Mouse (Mus musculus): ENCODE results near the gene Gfra1.

The Gfra1 gene

DNA sequence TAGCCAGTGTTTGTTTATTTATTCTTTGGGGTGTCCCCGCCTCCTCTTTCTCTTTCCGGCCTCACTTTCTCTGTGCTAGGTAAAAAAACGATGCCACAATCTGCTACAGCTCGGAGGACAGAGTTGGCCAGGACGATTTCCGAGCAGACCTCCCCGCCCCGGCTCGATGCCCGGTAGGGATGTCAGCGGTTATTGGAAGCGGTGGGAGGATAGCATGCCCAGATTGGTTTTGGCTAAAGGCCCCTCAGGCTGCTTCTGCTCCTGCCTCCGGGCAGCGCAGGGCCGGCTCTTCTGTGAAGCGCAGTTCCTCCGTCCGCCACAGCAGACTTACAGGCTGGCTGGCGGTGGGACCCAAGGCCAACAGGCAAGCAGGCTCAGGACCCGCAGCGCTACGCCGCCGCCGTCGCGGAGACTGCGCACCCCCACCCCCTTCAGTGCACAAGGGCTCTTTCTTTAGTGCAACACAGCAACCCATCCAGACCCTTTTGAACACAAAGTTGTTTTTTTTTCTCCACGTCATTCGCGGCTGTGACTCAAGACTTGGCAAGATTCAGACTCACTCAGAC is at the start of gene Gfra1:
Gene Gfra1 (minus strand): TSS at position 414 of the 566 bp plus-strand sequence.
- peak in 1 of 2 experiments; percentile 26 for DNase-seq (ENCODE audit: low spot score in 2 of 2)

DNA sequence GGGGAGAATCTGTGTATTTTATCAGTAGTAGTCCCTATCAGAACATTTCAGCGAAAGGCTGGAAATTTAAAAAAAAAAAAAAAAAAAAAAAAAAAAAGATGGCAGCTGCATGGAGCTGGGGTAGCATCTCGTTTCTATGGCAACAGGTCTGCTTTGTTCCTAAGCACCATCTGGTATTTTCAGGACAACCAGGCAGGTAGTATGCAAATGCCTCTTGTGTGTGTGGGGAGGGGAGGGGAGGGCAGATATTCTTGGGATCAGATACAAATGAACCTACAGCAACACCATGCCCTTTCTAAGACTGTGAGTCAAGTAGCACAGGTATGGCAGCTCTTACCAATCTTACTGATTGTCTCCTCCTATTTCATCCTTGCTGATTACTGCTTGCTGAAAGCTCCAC is 44.3 kb upstream of the Gfra1 start:
- DNase-seq (ENCODE audit: low spot score in 2 of 2) = no peak

DNA sequence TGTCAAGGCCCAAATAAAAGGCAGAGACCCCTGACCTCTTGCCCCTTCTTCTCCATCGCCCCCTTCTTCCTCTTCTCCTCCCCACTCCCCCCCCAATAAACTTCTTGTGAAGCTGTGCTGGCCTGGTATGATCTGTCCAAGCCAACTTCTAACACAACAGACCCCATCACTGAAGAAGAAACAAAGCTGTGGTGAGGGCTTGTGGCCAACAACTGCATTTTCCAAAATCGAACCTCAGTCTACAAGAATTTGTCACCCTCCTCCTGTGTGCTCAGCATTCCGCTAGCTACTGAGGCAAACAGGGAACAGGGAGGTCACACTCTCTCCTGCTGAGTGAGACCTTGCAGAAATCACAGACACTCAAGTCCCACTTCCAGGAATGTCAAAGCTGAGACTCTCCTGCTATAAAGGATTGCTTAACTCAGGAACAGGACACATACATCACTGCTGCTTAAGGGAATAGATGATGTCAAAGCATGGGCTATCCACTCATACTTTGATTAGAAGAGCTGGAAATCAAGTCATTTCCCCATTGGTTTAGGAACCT is 43.8 kb upstream of the Gfra1 start:
- DNase-seq (ENCODE audit: low spot score in 2 of 2) = no peak

DNA sequence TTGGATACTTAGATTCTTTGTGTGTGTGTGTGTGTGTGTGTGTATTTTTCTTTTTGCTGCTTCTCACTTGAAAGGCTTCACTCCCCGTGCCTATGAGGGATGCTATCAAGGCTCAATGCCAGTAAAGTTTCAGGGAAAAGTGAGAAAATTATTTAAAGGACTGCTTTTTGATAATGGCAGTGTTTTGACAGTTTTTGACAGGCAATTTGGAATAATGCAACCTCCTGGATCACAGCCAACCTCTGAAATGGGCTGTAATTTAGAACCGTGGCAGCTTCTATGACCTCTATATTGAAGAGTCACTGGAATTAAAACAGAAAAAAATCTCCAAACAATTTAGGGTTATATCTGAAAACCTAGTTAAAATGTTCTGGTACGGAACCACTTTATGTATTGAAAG is 41.4 kb upstream of the Gfra1 start:
- DNase-seq (ENCODE audit: low spot score in 2 of 2) = no peak

DNA sequence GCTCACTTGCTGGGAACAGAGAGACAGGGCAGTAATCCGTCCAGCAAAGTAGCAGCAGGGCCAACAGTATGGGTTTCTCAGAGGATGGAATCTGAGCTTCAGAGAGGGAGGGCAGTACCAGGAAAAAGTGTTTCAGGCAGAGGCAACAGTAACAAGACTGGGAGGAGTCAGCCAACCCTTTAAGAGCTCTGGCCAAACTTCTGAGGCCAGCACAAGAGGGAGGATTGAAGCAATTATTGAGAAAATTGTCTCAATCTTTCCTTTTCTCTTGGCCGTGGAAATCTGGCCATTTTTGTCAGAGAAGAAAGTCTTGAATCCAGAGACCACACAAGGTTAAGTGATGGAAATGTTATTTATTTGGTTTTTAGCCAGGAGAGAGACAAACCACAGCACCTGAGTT is 31.0 kb upstream of the Gfra1 start:
- DNase-seq (ENCODE audit: low spot score in 2 of 2) = no peak

DNA sequence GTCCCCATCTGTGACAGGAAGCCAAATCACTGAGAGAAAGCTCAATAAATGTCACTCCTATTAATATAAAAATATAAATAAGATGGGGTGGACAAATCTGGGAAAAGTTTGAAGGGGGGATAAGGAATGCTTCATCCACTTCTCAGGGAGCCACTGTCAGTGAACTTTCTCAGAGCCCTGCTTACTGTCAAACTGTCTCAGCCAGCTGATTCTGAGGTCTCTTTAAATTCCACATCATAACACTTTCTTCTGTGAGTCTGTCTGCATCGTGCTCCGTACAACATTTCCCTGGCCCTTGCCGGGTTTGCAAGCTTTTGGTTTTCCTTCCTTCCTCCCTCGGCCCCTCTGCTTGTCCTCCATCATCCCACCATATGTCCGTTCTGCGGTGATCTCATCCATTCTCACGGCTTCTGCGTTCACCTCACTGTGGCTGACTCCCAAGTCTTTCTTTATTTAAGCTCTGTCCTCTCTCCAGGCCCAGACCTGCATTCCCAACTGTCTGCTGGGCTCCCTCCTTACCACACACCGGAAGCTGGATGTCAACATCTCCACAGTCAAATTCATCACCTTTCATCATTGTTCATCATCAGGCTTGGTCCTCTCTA is 26.8 kb upstream of the Gfra1 start:
- no peak for DNase-seq (ENCODE audit: low spot score in 2 of 2)

DNA sequence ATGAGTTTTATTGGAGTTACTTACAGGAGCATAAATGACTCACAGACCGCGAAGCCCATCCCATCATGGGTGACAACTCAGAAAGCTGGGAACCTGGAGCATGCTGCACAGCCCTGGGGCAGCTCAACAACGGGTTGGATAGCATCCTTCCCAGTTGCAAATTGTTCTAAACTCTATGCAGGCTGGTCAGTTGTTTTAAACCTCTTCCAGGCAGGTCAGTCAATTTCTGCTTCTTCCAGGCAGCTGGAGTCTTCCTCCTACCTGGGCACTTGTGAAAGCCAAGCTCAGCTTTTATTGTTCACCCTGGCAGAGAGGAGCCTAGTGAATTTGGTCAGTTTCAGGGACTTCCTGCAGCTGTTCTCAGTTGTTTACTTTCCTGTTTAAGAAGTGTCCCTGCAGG is 18.5 kb upstream of the Gfra1 start:
- no peak for DNase-seq (ENCODE audit: low spot score in 2 of 2)

DNA sequence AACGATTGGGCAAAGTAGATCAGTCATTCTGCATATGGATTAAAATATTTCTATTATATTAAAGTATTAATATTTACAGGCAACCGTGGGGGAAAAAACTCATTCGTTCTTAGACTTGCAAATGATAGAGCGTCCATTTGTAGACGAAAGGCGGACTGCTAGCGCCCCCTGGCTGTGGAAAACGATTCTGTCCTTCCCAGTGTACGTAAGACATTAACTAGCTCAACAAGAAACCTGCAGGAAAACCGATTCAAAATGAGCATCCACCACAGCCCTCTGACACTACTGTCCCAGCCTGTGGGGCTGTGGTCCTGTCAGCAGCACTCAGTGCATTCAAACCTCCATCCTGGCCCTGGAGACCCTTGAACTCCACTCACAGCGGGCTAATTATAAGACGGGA is 13.7 kb upstream of the Gfra1 start:
- DNase-seq (ENCODE audit: low spot score in 2 of 2) = peak; percentile 61 to 84

DNA sequence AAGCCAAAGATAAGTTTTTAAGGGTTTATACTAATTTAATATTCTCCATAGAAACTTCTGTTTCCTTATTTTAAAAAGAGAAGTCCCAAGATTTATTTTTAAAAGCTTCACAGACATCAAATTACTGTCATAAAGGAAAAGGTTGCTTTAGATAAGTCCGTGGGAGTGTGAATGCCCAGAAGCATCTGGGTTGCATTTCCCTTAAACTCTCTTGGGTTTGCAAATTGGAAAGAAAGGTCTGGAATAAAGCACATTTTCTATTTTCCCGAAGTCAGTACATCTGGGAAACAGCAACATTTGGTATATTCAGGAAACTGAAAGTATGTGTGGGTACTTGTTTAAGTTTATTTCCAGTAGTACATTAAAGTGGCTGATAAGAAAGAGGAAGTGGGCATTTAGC is 12.6 kb upstream of the Gfra1 start:
- no peak for DNase-seq (ENCODE audit: low spot score in 2 of 2)

DNA sequence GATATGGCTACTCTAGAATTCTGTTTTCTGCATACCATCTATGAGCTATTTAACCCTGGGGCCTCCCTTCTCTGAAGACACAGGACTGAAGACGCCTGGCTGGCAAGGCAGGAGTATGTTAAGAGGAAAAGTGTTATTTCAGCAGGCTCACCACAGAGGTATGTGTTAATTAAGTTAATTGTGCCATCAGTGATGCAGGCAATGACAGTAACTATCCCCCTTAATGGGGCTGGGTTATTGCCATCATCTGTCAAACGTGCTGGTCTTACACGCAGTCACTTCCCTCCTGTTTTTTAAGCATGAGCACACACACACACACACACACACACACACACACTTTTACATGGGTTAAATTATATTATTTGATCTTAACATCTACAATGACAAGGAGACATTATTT is 8.0 kb upstream of the Gfra1 start:
- no peak for DNase-seq (ENCODE audit: low spot score in 2 of 2)

DNA sequence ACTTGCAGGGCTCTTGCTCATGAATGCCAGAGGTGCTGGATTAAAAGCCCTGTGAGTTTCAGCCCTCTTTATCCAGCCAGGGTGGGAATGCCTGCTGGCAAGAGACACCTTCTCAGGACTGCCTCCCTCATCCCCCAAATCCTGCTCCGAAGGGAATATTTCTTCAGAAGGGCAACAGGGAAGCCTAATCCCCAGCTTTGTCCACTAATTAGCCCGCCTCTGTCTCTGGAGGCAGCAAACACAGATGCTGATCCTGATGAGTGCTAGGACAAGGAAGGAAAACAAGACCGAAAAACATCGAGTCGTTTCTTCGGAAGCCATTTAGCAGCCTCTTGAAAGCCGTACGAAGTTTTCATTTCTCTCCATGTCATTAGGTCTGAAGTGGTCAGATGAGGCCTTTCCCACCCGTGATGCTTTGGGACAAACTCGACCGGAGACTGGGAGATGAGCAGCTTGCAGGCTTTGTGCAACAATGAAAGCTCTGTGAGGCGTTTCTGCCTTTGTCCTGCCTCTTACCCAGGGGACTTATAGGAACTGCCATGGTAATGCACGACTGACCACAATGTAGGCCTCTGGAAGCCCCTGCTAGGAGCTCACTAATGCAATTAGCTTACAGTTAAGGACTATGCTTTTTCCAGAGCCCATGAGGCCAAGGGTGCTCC is 4.8 kb upstream of the Gfra1 start:
- DNase-seq (ENCODE audit: low spot score in 2 of 2) = no peak

DNA sequence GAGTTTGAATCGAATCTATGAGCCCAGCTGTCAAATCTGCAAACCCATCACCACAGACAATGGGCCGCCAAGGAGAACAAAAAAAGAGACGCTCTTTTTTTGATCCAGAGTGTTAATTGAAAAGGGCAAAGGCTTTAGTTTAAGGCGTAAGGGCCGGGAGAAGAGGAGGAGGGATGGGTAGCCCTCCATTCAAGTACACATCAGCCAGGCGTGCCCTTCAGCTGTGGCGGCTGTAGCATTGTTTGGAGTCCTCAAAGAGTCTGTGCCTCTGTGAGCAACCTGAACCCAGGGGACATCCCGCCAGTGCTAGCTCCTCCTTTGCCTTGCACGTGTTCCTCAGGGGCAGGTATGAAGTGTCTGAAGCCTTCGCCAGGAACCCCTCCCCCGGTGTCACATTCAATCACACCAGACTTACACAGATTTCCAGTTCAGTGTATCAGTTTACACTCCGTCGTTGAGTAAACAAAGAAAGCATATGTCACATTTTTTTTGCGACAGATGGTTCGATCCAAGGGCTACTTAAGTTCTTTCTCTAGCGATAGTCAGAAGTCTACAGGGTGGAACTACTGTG is 867 bp upstream of the Gfra1 start:
- no peak for DNase-seq (ENCODE audit: low spot score in 2 of 2)

DNA sequence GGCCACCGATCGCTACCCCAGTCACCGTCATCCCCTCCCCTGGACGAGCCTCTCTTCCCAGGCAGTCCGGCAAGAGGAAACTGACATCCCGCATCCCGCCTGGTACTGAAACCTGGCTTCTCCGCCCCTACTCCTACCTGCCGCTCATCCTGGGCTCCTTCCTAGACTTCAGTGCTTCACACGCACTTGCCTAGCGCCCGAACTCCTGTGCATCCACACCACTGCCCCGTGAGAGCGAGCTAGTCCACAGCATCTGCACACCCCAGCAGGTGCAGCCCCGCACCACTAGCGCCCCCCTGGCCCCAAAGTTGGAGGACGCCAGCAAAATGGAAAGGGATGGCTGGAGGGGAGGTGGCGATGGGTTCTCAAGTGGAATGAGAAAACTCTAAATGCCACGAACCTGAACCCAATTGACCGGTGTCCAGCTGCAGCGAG is 631 bp downstream of the Gfra1 start:
- no peak for DNase-seq (ENCODE audit: low spot score in 2 of 2)

DNA sequence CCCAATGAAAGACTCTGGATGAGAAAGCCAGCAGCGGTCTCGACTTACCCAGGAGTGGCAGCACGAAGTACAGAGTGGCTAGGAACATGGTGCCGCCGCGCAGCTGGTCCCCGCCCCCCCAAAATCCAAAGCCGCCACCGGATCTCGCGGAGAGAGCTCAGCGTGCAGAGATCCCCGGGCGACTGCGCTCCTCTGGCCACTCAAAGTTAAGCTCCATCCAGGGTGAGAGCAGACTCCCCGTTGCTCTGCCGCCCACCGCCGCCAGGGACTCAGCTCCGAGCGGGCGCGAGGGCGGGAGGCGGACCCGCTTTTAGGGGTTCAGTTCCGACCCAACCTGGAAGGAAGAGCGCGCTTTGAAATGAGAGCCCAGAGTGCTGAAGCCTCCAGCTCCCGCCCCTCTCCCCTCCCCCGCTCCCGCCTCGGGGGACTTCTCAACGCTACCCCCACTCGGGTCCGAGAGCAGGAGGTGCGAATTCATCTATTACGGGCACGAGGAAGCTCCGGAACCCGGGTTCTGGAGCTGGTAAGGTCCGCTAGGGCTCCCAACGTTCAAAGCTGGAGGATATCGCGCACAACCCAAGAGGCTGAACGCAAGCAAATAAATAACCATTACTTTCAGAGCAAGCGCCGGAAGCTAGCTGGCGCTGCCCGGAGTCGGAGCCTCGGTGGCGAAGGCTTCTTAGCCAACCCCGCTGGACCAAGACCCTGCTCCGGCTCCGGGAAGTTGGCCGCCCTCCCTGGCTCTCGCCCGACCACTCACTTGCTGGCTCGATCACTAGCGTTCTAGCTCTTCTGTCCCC is 1.2 kb downstream of the Gfra1 start:
- peak; percentile 22 to 65 for DNase-seq (ENCODE audit: low spot score in 2 of 2)

DNA sequence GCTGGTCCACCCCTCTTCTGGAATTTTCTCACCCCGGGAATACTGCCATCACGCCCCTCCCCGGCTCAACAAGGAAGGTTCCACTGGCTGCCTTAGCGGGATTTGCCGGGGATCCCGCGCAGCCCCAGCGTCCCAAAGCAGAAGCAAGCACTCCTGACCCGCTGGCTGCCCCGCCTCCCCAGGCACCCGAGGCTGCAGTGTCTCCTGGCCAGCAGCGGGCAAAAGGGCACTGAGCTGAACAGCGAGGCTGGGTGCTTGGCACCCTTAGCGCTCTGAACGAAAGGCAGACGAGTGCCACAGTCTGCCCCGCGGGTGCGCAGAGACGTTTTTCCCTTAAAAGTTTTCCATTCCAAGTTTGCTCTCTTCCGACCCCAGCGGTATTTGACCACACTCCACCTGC is 2.1 kb downstream of the Gfra1 start:
- DNase-seq (ENCODE audit: low spot score in 2 of 2) = no peak

DNA sequence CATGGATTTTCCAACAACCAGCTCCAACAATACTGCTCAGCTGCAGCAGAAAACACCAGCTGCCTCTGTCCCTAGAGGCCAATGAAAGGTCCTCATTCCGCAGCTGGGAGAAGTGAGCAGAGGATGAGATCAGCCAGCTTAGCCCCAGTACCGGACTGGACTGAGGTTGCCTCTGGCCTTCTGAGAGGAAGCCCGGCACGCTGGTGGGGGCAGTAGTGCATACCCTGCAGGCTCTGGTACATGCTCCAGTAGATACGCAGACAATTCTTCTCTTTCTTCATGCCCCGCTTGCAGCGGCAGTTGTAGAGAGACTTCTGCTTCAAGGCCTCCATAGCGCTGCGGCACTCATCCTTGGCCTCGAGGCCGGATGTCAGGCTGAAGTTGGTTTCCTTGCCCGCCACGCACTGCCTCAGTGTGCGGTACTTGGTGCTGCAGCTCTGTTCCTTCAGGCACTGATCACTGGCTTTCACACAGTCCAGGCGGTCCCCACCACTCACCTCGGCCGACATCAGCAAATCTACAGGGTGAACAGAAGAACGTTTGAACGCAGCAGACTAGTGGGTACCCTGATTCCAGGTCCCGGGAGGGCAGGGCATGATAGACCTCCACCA is 2.7 kb downstream of the Gfra1 start:
- DNase-seq (ENCODE audit: low spot score in 2 of 2) = no peak

DNA sequence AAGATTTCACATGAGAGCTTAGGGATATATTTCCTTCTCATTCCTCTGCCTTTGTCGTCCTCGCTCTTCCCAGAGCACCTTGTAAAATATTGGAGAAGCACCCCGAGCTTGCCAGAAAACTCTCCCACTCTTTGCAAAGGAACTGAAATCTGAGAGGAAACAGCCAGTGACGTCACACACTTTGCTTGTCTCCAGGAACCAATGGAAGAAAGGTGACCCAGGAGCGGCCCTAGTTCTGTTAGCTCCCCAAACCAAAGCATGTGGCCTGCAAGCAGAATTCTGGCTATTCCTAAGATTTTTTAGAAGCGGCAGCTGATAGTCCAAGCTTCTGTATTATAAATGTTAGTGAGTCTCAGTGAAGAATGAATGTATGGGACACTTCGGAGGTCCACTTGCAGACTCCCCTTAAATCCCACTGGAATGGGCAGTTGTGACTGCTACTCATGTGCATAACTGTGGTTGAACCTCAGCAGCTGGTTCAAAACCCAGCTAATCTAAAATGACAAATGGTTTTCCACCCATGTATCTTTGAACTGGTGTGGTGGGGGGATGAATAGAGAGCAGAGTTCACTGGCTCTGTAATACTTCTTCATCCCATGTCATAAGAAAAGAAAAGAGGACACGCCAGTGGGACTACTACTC is 3.4 kb downstream of the Gfra1 start:
- DNase-seq (ENCODE audit: low spot score in 2 of 2) = no peak

DNA sequence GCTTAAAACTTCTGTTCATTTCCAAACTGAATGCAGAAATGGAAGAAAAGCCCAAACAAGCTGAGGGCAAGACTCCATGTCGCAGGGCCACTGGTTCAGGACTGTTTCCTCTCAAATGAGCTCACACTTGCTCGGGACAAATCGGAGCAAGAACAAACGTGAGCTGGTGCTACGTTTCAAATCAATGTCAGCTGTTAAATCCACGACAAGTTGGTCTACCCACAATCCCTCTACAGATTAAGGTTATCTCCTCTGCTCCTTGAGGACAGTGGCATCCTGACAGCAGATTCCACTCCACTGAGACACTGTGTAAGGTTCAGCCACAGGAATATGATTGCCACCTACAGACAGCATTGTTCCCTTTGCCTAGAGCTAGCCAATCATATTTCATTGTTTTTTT is 4.4 kb downstream of the Gfra1 start:
- DNase-seq (ENCODE audit: low spot score in 2 of 2) = no peak

DNA sequence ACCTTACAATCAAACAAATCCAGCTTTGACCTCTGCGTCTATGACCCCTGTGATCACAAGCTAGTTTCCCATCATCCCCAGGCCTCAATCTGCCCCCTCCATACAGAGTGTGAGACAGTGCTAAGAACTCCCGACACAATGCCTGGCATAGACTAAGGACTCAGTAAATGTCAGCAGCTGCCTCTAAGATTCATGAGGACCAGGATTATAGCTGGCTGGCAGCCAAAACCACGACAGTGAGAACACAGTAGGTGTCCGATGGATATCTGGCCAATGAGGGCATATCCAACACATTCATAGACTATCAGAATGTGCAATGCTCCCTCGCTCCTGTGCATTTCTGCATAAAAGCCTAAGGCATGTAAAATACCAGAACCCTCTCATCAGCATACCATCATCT is 5.0 kb downstream of the Gfra1 start:
- no peak for DNase-seq (ENCODE audit: low spot score in 2 of 2)

DNA sequence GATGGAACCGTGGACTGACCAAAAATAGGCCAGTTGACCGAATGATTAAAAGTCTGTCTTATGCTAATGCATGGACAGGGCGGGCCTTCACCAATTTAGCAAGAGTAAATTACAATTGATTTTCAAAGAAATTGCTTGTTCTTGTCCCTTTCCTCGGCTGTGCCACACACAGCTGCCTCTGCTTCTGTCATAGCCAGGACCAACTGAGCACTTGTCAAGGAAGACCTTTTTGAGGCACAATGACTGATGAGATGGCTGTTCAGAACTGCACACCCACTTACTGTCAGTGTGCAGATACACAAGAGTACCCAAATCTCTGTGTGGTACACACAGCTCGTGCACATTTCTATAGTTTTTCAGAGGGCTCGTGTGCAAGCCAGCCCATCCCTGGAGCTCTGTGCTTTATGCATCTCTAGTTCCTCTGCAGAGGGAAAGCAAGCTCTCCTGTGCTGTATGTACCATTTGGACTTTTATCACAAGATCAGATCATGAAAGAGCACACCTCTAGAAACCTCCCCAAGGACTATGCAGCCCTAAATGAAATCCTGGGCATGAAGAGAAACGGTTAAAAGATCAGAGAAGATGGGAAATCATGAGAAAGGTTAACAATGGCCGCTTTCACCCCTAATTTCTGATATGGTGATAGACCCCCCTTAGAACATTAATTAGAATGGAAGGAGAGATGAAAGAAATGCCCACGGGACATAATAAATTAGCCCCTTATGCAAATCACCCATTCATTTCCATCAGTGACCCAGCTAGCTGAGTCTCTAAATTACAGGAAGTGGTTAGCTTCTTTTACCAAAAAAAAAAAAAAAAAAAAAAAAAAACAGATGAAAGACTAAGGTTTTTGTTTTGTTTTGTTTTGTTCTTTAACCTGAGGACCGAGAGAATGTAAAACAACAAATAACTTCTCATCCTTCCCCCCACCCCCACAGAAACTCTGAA is 12.7 kb downstream of the Gfra1 start:
- DNase-seq (ENCODE audit: low spot score in 2 of 2) = no peak

All from urinary bladder, postnatal 4 days (tissue).